8 mouse cellular contexts compared by ENCODE assay signal in genomic region chr2:38285781-38286432, GRCm38 (mm10). TPM values are rescaled to one million over a fixed set of nuclear protein-coding genes. Genes with fewer than 3 reads are reported as not detected.
DNase-seq lines count a peak whose midpoint lies in the region; ATAC-seq and TF ChIP-seq lines count a peak whose summit lies in the region.

No protein-coding gene starts in this region.

- H3K4me3 ChIP-seq in embryonic facial prominence, embryonic 10.5 days: peak overlapping the region; percentile 83
- H3K4me3 ChIP-seq in intestine, postnatal 0 days (ENCODE audit: low read depth, low read length): peak overlapping the region; percentile 74
- H3K4me3 ChIP-seq in midbrain, embryonic 13.5 days (replicated peaks): peak overlapping the region; percentile 85

- H3K9ac ChIP-seq in intestine, postnatal 0 days (ENCODE audit: low read depth, low read length): peak overlapping the region; percentile 83; the same call in 1 of the 2 replicates
- peak overlapping the region; percentile 90 for H3K9ac ChIP-seq in midbrain, embryonic 13.5 days (replicated peaks)

- no peaks in the 10 kb centered on the region; the same call in 1 of the 2 replicates for H3K27me3 ChIP-seq in embryonic facial prominence, embryonic 10.5 days (replicated peaks; ENCODE audit: low read depth, poor library complexity, severe bottlenecking)
- H3K27me3 ChIP-seq in intestine, postnatal 0 days (replicated peaks; ENCODE audit: control insufficient read depth, insufficient read depth, low read length): no peaks in the 10 kb centered on the region
- peaks cover 5% of the 10 kb centered on the region; the same call in 1 of the 2 replicates for H3K27me3 ChIP-seq in midbrain, embryonic 13.5 days

- intact Hi-C loops in left cerebral cortex, postnatal 36 days (cut with DNase I): loop anchor here (5.0 kb wide), 1 partner anchor 51 kb away; the partner anchor contains the start of gene Lhx2

- peak overlapping the region; percentile 77 for H3K4me2 ChIP-seq in intestine, postnatal 0 days (replicated peaks; ENCODE audit: low read depth)
- H3K4me2 ChIP-seq in midbrain, embryonic 13.5 days (replicated peaks): peak overlapping the region; percentile 72

- H3K4me1 ChIP-seq in embryonic facial prominence, embryonic 10.5 days: peaks cover 31% of the 10 kb centered on the region
- peaks cover 4% of the 10 kb centered on the region; the same call in 1 of the 2 replicates for H3K4me1 ChIP-seq in intestine, postnatal 0 days (replicated peaks; ENCODE audit: control insufficient read depth, insufficient read depth, low read length)
- peaks cover 27% of the 10 kb centered on the region for H3K4me1 ChIP-seq in midbrain, embryonic 13.5 days (replicated peaks)

- H3K27ac ChIP-seq in embryonic facial prominence, embryonic 10.5 days (replicated peaks): peak overlapping the region; percentile 94
- H3K27ac ChIP-seq in intestine, postnatal 0 days (ENCODE audit: low read depth, low read length): peak overlapping the region; percentile 94
- peak overlapping the region; percentile 92; the same call in 1 of the 2 replicates for H3K27ac ChIP-seq in midbrain, embryonic 13.5 days

- TF ChIP-seq CTCF in intestine, postnatal 0 days (IDR thresholded peaks at IDR 0.05; ENCODE audit: low read depth): no peak

- peak; percentile 17 for DNase-seq in kidney, adult 11 months
- DNase-seq in kidney, adult 18-20 months: no peak
- no peak for DNase-seq in embryonic facial prominence, embryonic 10.5 days (ENCODE audit: low spot score)
- no peak for DNase-seq in urinary bladder, postnatal 10 days (ENCODE audit: low spot score)
- no peak for DNase-seq in left cerebral cortex, postnatal 36 days (ENCODE audit: low spot score in 2 of 2)
- no peak for DNase-seq in left cerebral cortex, adult 11 months (ENCODE audit: low spot score)

- no peaks in the 10 kb centered on the region for H3K9me3 ChIP-seq in embryonic facial prominence, embryonic 10.5 days
- H3K9me3 ChIP-seq in intestine, postnatal 0 days (ENCODE audit: control insufficient read depth): no peaks in the 10 kb centered on the region
- no peaks in the 10 kb centered on the region for H3K9me3 ChIP-seq in midbrain, embryonic 13.5 days

- no peak for ATAC-seq in intestine, postnatal 0 days
- ATAC-seq in midbrain, embryonic 13.5 days: no peak

- H3K36me3 ChIP-seq in embryonic facial prominence, embryonic 10.5 days (replicated peaks): no peaks in the 10 kb centered on the region
- H3K36me3 ChIP-seq in intestine, postnatal 0 days (ENCODE audit: control insufficient read depth, insufficient read depth): no peaks in the 10 kb centered on the region
- no peaks in the 10 kb centered on the region for H3K36me3 ChIP-seq in midbrain, embryonic 13.5 days

- WGBS in embryonic facial prominence, embryonic 10.5 days: 78% methylated on average over 4 of the region's 4 CpGs
- 38% methylated on average over 4 of the region's 4 CpGs for WGBS in intestine, postnatal 0 days
- 63% methylated on average over 4 of the region's 4 CpGs for WGBS in midbrain, embryonic 13.5 days

RNA-seq across cellular contexts. Expression of gene Dennd1a, which starts 1.3 kb away (rescaled TPM):
- 12.2 and 13.7 TPM in 2 replicates for polyA plus RNA-seq in embryonic facial prominence, embryonic 10.5 days (2016; fragmentation: Nextera tagmentation; extraction: Ambion mirVana)
- 9.6 and 10.3 TPM in 2 replicates for polyA plus RNA-seq in intestine, postnatal 0 days (2015; fragmentation: Nextera tagmentation; extraction: Ambion mirVana)
- 18.2 and 19.5 TPM in 2 replicates for polyA plus RNA-seq in midbrain, embryonic 13.5 days (2015; fragmentation: Nextera tagmentation; extraction: Ambion mirVana)
- 10 to 100 TPM; 74.5 to 76.5 TPM for total RNA-seq in left cerebral cortex, postnatal 36 days (2021)

RNA-seq across cellular contexts. Expression of gene Lhx2, which starts 53.2 kb away (rescaled TPM):
- 17.9 and 19.6 TPM in 2 replicates for polyA plus RNA-seq in embryonic facial prominence, embryonic 10.5 days (2016; fragmentation: Nextera tagmentation; extraction: Ambion mirVana)
- polyA plus RNA-seq in intestine, postnatal 0 days (2015; fragmentation: Nextera tagmentation; extraction: Ambion mirVana): not detected in 2 replicates
- 89.3 and 97.3 TPM in 2 replicates for polyA plus RNA-seq in midbrain, embryonic 13.5 days (2015; fragmentation: Nextera tagmentation; extraction: Ambion mirVana)
- total RNA-seq in left cerebral cortex, postnatal 36 days (2021): 10 to 100 TPM; 76.7 to 79.0 TPM

Comparison
In these comparisons a context has a peak if more than half of its experiments do, and no peak if none do; other contexts are left out.
1. RNA of gene Lhx2, which starts 53.2 kb away (polyA plus RNA-seq): 89.3 to 97.3 TPM in midbrain, embryonic 13.5 days and 17.9 to 19.6 TPM in embryonic facial prominence, embryonic 10.5 days; not detected in intestine, postnatal 0 days; every median in the first group is over 10 times any median in the second.
2. Peak in every context shown above with its lines, with median percentiles within 50 percentile points of each other: H3K27ac ChIP-seq and H3K4me3 ChIP-seq.